Mouse (Mus musculus): ENCODE measurements at regions not wholly inside any gene's neighbourhood (a gene's known extent, or its start where the extent isn't known, plus 50 kb on each side); places are given as distances from the start of the nearest gene placed in this dataset.

- no peak for DNase-seq (ENCODE audit: extremely low spot score in 1 of 2, low spot score in 1 of 2)
Observed at GRCm38 (mm10) chr12:27847397-27847796, 505.0 kb upstream of the Sox11 start.

- DNase-seq (ENCODE audit: extremely low spot score in 1 of 2, low spot score in 1 of 2) = no peak
Observed at GRCm38 (mm10) chr12:27844958-27845357, 502.6 kb upstream of the Sox11 start.

GRCm38 (mm10) chr12:27838955-27839354 lies 496.6 kb upstream of the Sox11 start:
- no peak for DNase-seq (ENCODE audit: extremely low spot score in 1 of 2, low spot score in 1 of 2)

- peak in 1 of 2 experiments; percentile 2 for DNase-seq (ENCODE audit: extremely low spot score in 1 of 2, low spot score in 1 of 2)
Observed at GRCm38 (mm10) chr12:27838384-27838783, 496.0 kb upstream of the Sox11 start.

GRCm38 (mm10) chr12:27826208-27826607 lies 483.8 kb upstream of the Sox11 start:
- DNase-seq (ENCODE audit: extremely low spot score in 1 of 2, low spot score in 1 of 2) = no peak

GRCm38 (mm10) chr12:27823392-27823791 lies 481.0 kb upstream of the Sox11 start:
- no peak for DNase-seq (ENCODE audit: extremely low spot score in 1 of 2, low spot score in 1 of 2)

GRCm38 (mm10) chr12:27796642-27797041 lies 454.3 kb upstream of the Sox11 start:
- no peak for DNase-seq (ENCODE audit: extremely low spot score in 1 of 2, low spot score in 1 of 2)

- DNase-seq (ENCODE audit: extremely low spot score in 1 of 2, low spot score in 1 of 2) = no peak
Observed at GRCm38 (mm10) chr12:27786716-27787291, 444.4 kb upstream of the Sox11 start.

GRCm38 (mm10) chr12:27780801-27781200 lies 438.4 kb upstream of the Sox11 start:
- DNase-seq (ENCODE audit: extremely low spot score in 1 of 2, low spot score in 1 of 2) = no peak

GRCm38 (mm10) chr12:27765948-27766347 lies 423.6 kb upstream of the Sox11 start:
- no peak for DNase-seq (ENCODE audit: extremely low spot score in 1 of 2, low spot score in 1 of 2)

GRCm38 (mm10) chr12:27759016-27759415 lies 416.6 kb upstream of the Sox11 start:
- DNase-seq (ENCODE audit: extremely low spot score in 1 of 2, low spot score in 1 of 2) = no peak

- no peak for DNase-seq (ENCODE audit: extremely low spot score in 1 of 2, low spot score in 1 of 2)
Observed at GRCm38 (mm10) chr12:27757641-27758040, 415.3 kb upstream of the Sox11 start.

GRCm38 (mm10) chr12:27724619-27725200 lies 382.3 kb upstream of the Sox11 start:
- peak in 1 of 2 experiments; percentile 0 for DNase-seq (ENCODE audit: extremely low spot score in 1 of 2, low spot score in 1 of 2)

- DNase-seq (ENCODE audit: extremely low spot score in 1 of 2, low spot score in 1 of 2) = no peak
Observed at GRCm38 (mm10) chr12:27680459-27680858, 338.1 kb upstream of the Sox11 start.

- peak in 1 of 2 experiments; percentile 6 for DNase-seq (ENCODE audit: extremely low spot score in 1 of 2, low spot score in 1 of 2)
Observed at GRCm38 (mm10) chr12:27673404-27673803, 331.0 kb upstream of the Sox11 start.

- DNase-seq (ENCODE audit: extremely low spot score in 1 of 2, low spot score in 1 of 2) = no peak
Observed at GRCm38 (mm10) chr12:27670650-27671084, 328.3 kb upstream of the Sox11 start.

GRCm38 (mm10) chr12:27670190-27670589 lies 327.8 kb upstream of the Sox11 start:
- no peak for DNase-seq (ENCODE audit: extremely low spot score in 1 of 2, low spot score in 1 of 2)

- DNase-seq (ENCODE audit: extremely low spot score in 1 of 2, low spot score in 1 of 2) = no peak
Observed at GRCm38 (mm10) chr12:27669542-27669941, 327.2 kb upstream of the Sox11 start.

GRCm38 (mm10) chr12:27666456-27666855 lies 324.1 kb upstream of the Sox11 start:
- DNase-seq (ENCODE audit: extremely low spot score in 1 of 2, low spot score in 1 of 2) = no peak

- DNase-seq (ENCODE audit: extremely low spot score in 1 of 2, low spot score in 1 of 2) = no peak
Observed at GRCm38 (mm10) chr12:27663126-27663525, 320.8 kb upstream of the Sox11 start.

GRCm38 (mm10) chr12:27662723-27663122 lies 320.3 kb upstream of the Sox11 start:
- no peak for DNase-seq (ENCODE audit: extremely low spot score in 1 of 2, low spot score in 1 of 2)

- DNase-seq (ENCODE audit: extremely low spot score in 1 of 2, low spot score in 1 of 2) = no peak
Observed at GRCm38 (mm10) chr12:27657536-27657935, 315.2 kb upstream of the Sox11 start.

- DNase-seq (ENCODE audit: extremely low spot score in 1 of 2, low spot score in 1 of 2) = no peak
Observed at GRCm38 (mm10) chr12:27653541-27653940, 311.2 kb upstream of the Sox11 start.
